Mouse (Mus musculus) liver, adult 2 months (tissue): ENCODE measurements around the gene Spen. TPM values are rescaled to one million over a fixed set of nuclear protein-coding genes. Genes with fewer than 3 reads are reported as not detected.

Source experiments
- DNase-seq: peaks from one replicate; pipeline ENCODE4 v3.0.0-alpha.2; 2011; ENCODE audit warnings: low read depth, low spot score; ENCODE audit errors: extremely low read depth
- H3K27ac ChIP-seq: fragments of 200-500 bp; replicated peaks from 2 replicates; pipeline ENCODE4 v1.5.1; 2012; ENCODE audit warnings: low read depth, mild to moderate bottlenecking, control low read depth, inconsistent platforms, low read length; ENCODE audit not compliant: insufficient read depth
- H3K27me3 ChIP-seq: fragments of 200-500 bp; 2 replicates; pipeline ENCODE4 v1.6.1; 2012; ENCODE audit warnings: mild to moderate bottlenecking, moderate library complexity, low read length, inconsistent platforms; ENCODE audit not compliant: control insufficient read depth, insufficient read depth
- H3K36me3 ChIP-seq: fragments of 200-500 bp; 2 replicates; pipeline ENCODE4 v1.6.1; 2012; ENCODE audit warnings: low read length, inconsistent platforms; ENCODE audit not compliant: control insufficient read depth, insufficient read depth
- H3K4me1 ChIP-seq: fragments of 200-500 bp; 2 replicates; pipeline ENCODE4 v1.6.1; 2011; ENCODE audit warnings: low read length; ENCODE audit not compliant: control insufficient read depth, insufficient read depth
- H3K4me3 ChIP-seq: fragments of 200-500 bp; 2 replicates; pipeline ENCODE4 v1.5.1; 2011; ENCODE audit warnings: low read depth, mild to moderate bottlenecking, control low read depth, low read length, moderate library complexity; ENCODE audit not compliant: insufficient read depth
- H3K79me2 ChIP-seq: fragments of 200-500 bp; 2 replicates; pipeline ENCODE4 v1.6.1; 2012; ENCODE audit warnings: inconsistent platforms, mild to moderate bottlenecking, low read length, moderate library complexity; ENCODE audit not compliant: control insufficient read depth, insufficient read depth
- H3K9ac ChIP-seq: fragments of 200-500 bp; 2 replicates; pipeline ENCODE4 v1.6.1; 2012; ENCODE audit warnings: low read depth, mild to moderate bottlenecking, control low read depth, inconsistent platforms, low read length
- CTCF ChIP-seq: fragments of 200-500 bp; IDR thresholded peaks from 2 replicates; pipeline ENCODE4 v1.5.1; 2011; ENCODE audit warnings: low read depth, low read length, control low read depth
- POLR2A ChIP-seq: fragments of 200-500 bp; IDR thresholded peaks from 2 replicates; pipeline ENCODE4 v1.6.1; 2011; ENCODE audit warnings: low read length, control low read depth; ENCODE audit not compliant: insufficient read depth; ENCODE audit errors: extremely low read depth
- WGBS: fragments of 180-500 bp; shearing (Covaris S2); methylation state at CpG from one replicate; pipeline ENCODE4 v1.1.7; 2018; 5-methylcytosine and 5-hydroxymethylcytosine counted together
- polyA plus RNA-seq: library from polyadenylated mRNA; depleted of rRNA; stranded (reverse); fragments of >200 nt; gene quantifications from 2 replicates; pipeline ENCODE4 v1.2.3, GENCODE M21; 2012
- total RNA-seq: library from RNA; depleted of rRNA; stranded (reverse); fragments of >200 nt; gene quantifications from 2 replicates; pipeline ENCODE4 v1.2.3, GENCODE M21; 2014

The Spen gene
- total and polyA plus RNA-seq, 2 experiments, result 7.5 to 8.1 TPM

- Histone ChIP-seq H3K27me3 (no peaks in the 10 kb centered on the region), H3K27ac (peak overlapping the region; percentile 78), H3K4me3 (no peak overlapping the region), H3K4me1 (peaks cover 36% of the 10 kb centered on the region), H3K36me3 (no peaks in the 10 kb centered on the region), H3K79me2 (peaks cover 55% of the 10 kb centered on the region), H3K9ac (0 out of 2 replicates have a peak overlapping the region, but pooled peaks have one; percentile 1)
- DNase-seq, result peak; percentile 58
- 26% methylated on average over 7 of the region's 7 CpGs for WGBS
- no peak for TF ChIP-seq POLR2A
- TF ChIP-seq CTCF, result no peak
These were observed 11.3 kb downstream of the Spen start for GRCm38 (mm10) chr4:141526936-141527650.

GRCm38 (mm10) chr4:141525940-141526339 is 12.5 kb downstream of the Spen start:
- Histone ChIP-seq H3K4me1 (peaks cover 34% of the 10 kb centered on the region), H3K4me3 (no peak overlapping the region)

GRCm38 (mm10) chr4:141524658-141525057 is 13.7 kb downstream of the Spen start:
- peak; percentile 83 for DNase-seq
- peak overlapping the region; percentile 73 for H3K27ac ChIP-seq
- peaks cover 34% of the 10 kb centered on the region for H3K4me1 ChIP-seq
- no peaks in the 10 kb centered on the region for H3K27me3 ChIP-seq
- H3K79me2 ChIP-seq, result peaks cover 53% of the 10 kb centered on the region
- 9% methylated on average over 6 of the region's 6 CpGs for WGBS
- no peak overlapping the region for H3K4me3 ChIP-seq
- H3K36me3 ChIP-seq, result peaks cover 14% of the 10 kb centered on the region
- peak overlapping the region; percentile 2; the same call in 1 of the 2 replicates for H3K9ac ChIP-seq
- TF ChIP-seq CTCF (no peak), POLR2A (no peak)

More at GRCm38 (mm10) chr4:141525940-141526339, 12.5 kb downstream of the Spen start:
- peaks cover 56% of the 10 kb centered on the region for H3K79me2 ChIP-seq
- H3K9ac ChIP-seq, result no peak overlapping the region
- no peak for TF ChIP-seq CTCF
- TF ChIP-seq POLR2A, result no peak
- H3K36me3 ChIP-seq, result peaks cover 8% of the 10 kb centered on the region
- H3K27me3 ChIP-seq, result no peaks in the 10 kb centered on the region
- 26% methylated on average over 2 of the region's 2 CpGs for WGBS
- DNase-seq, result peak; percentile 55
- H3K27ac ChIP-seq, result peak overlapping the region; percentile 51

GRCm38 (mm10) chr4:141523128-141523527 is 15.3 kb downstream of the Spen start:
- Histone ChIP-seq H3K27me3 (no peaks in the 10 kb centered on the region), H3K79me2 (peaks cover 45% of the 10 kb centered on the region), H3K4me1 (peaks cover 38% of the 10 kb centered on the region), H3K36me3 (peaks cover 14% of the 10 kb centered on the region), H3K4me3 (no peak overlapping the region), H3K9ac (no peak overlapping the region), H3K27ac (0 out of 2 replicates have a peak overlapping the region, but pooled peaks have one; percentile 21)
- TF ChIP-seq POLR2A (no peak), CTCF (no peak)
- WGBS, result 50% methylated on average over 11 of the region's 11 CpGs
- DNase-seq, result no peak

DNA sequence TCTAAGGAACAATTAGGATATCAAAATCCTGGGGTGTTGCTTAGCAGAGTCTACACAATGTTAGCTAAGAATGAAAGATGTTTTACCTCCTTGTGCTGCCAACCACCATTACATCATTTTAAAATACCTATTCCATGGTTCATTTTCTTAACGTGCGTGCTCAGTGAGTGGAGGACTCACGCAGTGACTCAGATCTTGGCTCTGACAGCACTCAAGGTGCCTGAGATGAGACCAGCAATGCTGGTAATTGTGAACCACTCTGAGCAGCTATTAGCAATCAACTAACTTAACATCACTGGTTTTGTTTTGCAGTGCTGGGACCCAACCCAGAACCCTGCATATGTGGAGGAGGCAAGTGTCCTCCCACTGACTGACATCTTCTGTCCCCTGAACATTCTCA is 20.0 kb downstream of the Spen start:
- no peak for DNase-seq
- H3K27me3 ChIP-seq, result no peaks in the 10 kb centered on the region
- peaks cover 43% of the 10 kb centered on the region for H3K79me2 ChIP-seq
- peaks cover 22% of the 10 kb centered on the region for H3K4me1 ChIP-seq
- H3K4me3 ChIP-seq, result no peak overlapping the region
- WGBS, result 17% methylated on average over 3 of the region's 3 CpGs
- H3K36me3 ChIP-seq, result peaks cover 16% of the 10 kb centered on the region
- TF ChIP-seq CTCF (no peak), POLR2A (no peak)
- no peak overlapping the region for H3K9ac ChIP-seq
- H3K27ac ChIP-seq, result no peak overlapping the region

- Histone ChIP-seq H3K4me3 (no peak overlapping the region), H3K27ac (peak overlapping the region; percentile 65), H3K36me3 (peaks cover 2% of the 10 kb centered on the region; the same call in 1 of the 2 replicates), H3K27me3 (no peaks in the 10 kb centered on the region), H3K4me1 (peaks cover 23% of the 10 kb centered on the region), H3K9ac (no peak overlapping the region), H3K79me2 (peaks cover 51% of the 10 kb centered on the region)
- TF ChIP-seq POLR2A (no peak), CTCF (no peak)
- DNase-seq, result peak; percentile 99
- 5% methylated on average over 12 of the region's 12 CpGs for WGBS
These were observed 24.2 kb downstream of the Spen start for GRCm38 (mm10) chr4:141514179-141514641.
